Mouse (Mus musculus): Measurements from ENCODE around the gene Fam189b. TPM values are rescaled to one million over a fixed set of nuclear protein-coding genes. Genes with fewer than 3 reads are reported as not detected.

Fam189b gene
- polyA plus RNA-seq, 1 experiment from 2014 or later = 43.6 TPM

- no peak for ATAC-seq (ENCODE audit: low FRiP score, low TSS enrichment)
- Histone ChIP-seq H3K27me3 (ENCODE audit: insufficient read depth, low read length) (peaks cover 3% of the 10 kb centered on the region; the same call in 1 of the 2 replicates), H3K9me3 (ENCODE audit: low read length) (no peaks in the 10 kb centered on the region), H3K4me2 (replicated peaks; ENCODE audit: low read depth, low read length) (0 out of 2 replicates have a peak overlapping the region, but pooled peaks have one; percentile 9), H3K9ac (replicated peaks; ENCODE audit: low read length) (no peak overlapping the region), H3K27ac (ENCODE audit: low read length) (no peak overlapping the region), H3K4me1 (ENCODE audit: insufficient read depth, low read length) (peaks cover 54% of the 10 kb centered on the region), H3K4me3 (ENCODE audit: low read length) (no peak overlapping the region), H3K36me3 (ENCODE audit: insufficient read depth, low read length) (no peaks in the 10 kb centered on the region)
- WGBS = 93% methylated on average over 2 of the region's 2 CpGs
Measured at GRCm38 (mm10) chr3:89230561-89230960, 47.6 kb downstream of the Fam189b start.

- no peaks in the 10 kb centered on the region; the same call in 1 of the 2 replicates for H3K27me3 ChIP-seq (ENCODE audit: insufficient read depth, low read length)
- peak overlapping the region; percentile 9; the same call in 1 of the 2 replicates for H3K4me2 ChIP-seq (replicated peaks; ENCODE audit: low read depth, low read length)
- peak overlapping the region; percentile 4; the same call in 1 of the 2 replicates for H3K4me3 ChIP-seq (ENCODE audit: low read length)
- H3K9me3 ChIP-seq (ENCODE audit: low read length) = no peaks in the 10 kb centered on the region
- H3K9ac ChIP-seq (replicated peaks; ENCODE audit: low read length) = no peak overlapping the region
- 56% methylated on average over 7 of the region's 7 CpGs for WGBS
- H3K4me1 ChIP-seq (ENCODE audit: insufficient read depth, low read length) = peaks cover 46% of the 10 kb centered on the region
- no peak for ATAC-seq (ENCODE audit: low FRiP score, low TSS enrichment)
- no peaks in the 10 kb centered on the region for H3K36me3 ChIP-seq (ENCODE audit: insufficient read depth, low read length)
- H3K27ac ChIP-seq (ENCODE audit: low read length) = no peak overlapping the region
Measured at GRCm38 (mm10) chr3:89231345-89231744, 48.4 kb downstream of the Fam189b start.

- peak overlapping the region; percentile 4; the same call in 1 of the 2 replicates for H3K4me3 ChIP-seq (ENCODE audit: low read length)
- 76% methylated on average over 16 of the region's 16 CpGs for WGBS
- H3K4me1 ChIP-seq (ENCODE audit: insufficient read depth, low read length) = peaks cover 41% of the 10 kb centered on the region
- no peak overlapping the region for H3K9ac ChIP-seq (replicated peaks; ENCODE audit: low read length)
- peak overlapping the region; percentile 27; the same call in 1 of the 2 replicates for H3K4me2 ChIP-seq (replicated peaks; ENCODE audit: low read depth, low read length)
- no peaks in the 10 kb centered on the region; the same call in 1 of the 2 replicates for H3K27me3 ChIP-seq (ENCODE audit: insufficient read depth, low read length)
- ATAC-seq (ENCODE audit: low FRiP score, low TSS enrichment) = no peak
- no peaks in the 10 kb centered on the region for H3K9me3 ChIP-seq (ENCODE audit: low read length)
- no peak overlapping the region; the same call in 1 of the 2 replicates for H3K27ac ChIP-seq (ENCODE audit: low read length)
- H3K36me3 ChIP-seq (ENCODE audit: insufficient read depth, low read length) = no peaks in the 10 kb centered on the region
Measured at GRCm38 (mm10) chr3:89231772-89232275, 48.9 kb downstream of the Fam189b start.

DNA sequence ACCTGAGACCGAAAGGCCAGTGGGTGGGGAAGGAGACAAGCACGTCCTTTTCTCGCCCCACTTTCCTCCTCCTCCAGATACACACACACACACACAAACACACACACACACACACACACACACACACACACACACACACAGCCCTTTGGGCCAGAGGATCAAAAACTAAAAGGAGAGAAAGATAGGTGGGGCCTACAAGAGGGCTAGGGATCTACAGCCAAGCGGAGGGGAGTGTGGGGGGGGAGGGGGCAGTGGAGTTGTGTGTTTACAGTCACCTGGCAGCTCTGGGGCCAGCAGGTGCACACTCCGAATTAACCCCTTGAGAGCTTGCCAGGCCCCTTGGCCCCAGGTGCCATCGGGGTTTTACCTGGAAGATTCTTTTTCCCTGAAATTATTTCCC, 49.7 kb downstream of the Fam189b start:
- 58% methylated on average over 6 of the region's 6 CpGs for WGBS
- H3K4me3 ChIP-seq (ENCODE audit: low read length) = no peak overlapping the region
- H3K4me2 ChIP-seq (replicated peaks; ENCODE audit: low read depth, low read length) = no peak overlapping the region
- no peaks in the 10 kb centered on the region for H3K9me3 ChIP-seq (ENCODE audit: low read length)
- peak overlapping the region; percentile 83 for H3K27ac ChIP-seq (ENCODE audit: low read length)
- no peak for ATAC-seq (ENCODE audit: low FRiP score, low TSS enrichment)
- H3K9ac ChIP-seq (replicated peaks; ENCODE audit: low read length) = 0 out of 2 replicates have a peak overlapping the region, but pooled peaks have one; percentile 31
- no peaks in the 10 kb centered on the region; the same call in 1 of the 2 replicates for H3K27me3 ChIP-seq (ENCODE audit: insufficient read depth, low read length)
- 0 out of 2 replicates have a peak, but pooled peaks cover 3% of the 10 kb centered on the region for H3K36me3 ChIP-seq (ENCODE audit: insufficient read depth, low read length)
- peaks cover 34% of the 10 kb centered on the region for H3K4me1 ChIP-seq (ENCODE audit: insufficient read depth, low read length)

- peak; percentile 28 for ATAC-seq (ENCODE audit: low FRiP score, low TSS enrichment)
- Histone ChIP-seq H3K9me3 (ENCODE audit: low read length) (no peaks in the 10 kb centered on the region), H3K4me1 (ENCODE audit: insufficient read depth, low read length) (peaks cover 36% of the 10 kb centered on the region), H3K27me3 (ENCODE audit: insufficient read depth, low read length) (no peaks in the 10 kb centered on the region; the same call in 1 of the 2 replicates), H3K4me2 (replicated peaks; ENCODE audit: low read depth, low read length) (no peak overlapping the region), H3K9ac (replicated peaks; ENCODE audit: low read length) (no peak overlapping the region), H3K27ac (ENCODE audit: low read length) (peak overlapping the region; percentile 83), H3K4me3 (ENCODE audit: low read length) (no peak overlapping the region), H3K36me3 (ENCODE audit: insufficient read depth, low read length) (0 out of 2 replicates have a peak, but pooled peaks cover 3% of the 10 kb centered on the region)
- 67% methylated on average over 14 of the region's 14 CpGs for WGBS
Measured at GRCm38 (mm10) chr3:89233562-89234110, 50.7 kb downstream of the Fam189b start.

DNA sequence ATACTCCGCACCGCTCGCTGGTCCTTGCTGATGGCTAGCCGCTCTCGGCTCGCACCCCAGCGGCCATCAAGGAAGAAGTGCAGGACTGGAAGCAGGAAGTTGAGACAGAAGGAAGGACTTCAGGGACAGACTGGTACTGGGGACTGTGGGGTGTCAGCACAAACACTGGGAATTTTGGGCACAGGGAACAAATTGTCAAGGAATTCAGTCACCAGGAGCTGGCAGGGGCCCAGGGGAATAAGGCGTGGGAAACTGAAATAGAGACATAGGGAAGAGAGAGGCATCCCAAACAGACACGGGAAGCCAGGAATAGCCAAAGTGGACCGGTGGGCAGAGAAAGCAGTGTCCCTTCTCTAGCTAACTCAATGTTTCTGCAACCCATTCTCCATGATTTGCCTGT, 53.6 kb downstream of the Fam189b start:
- H3K9me3 ChIP-seq (ENCODE audit: low read length) = no peaks in the 10 kb centered on the region
- no peak overlapping the region for H3K9ac ChIP-seq (replicated peaks; ENCODE audit: low read length)
- H3K4me3 ChIP-seq (ENCODE audit: low read length) = no peak overlapping the region
- ATAC-seq (ENCODE audit: low FRiP score, low TSS enrichment) = no peak
- peaks cover 22% of the 10 kb centered on the region for H3K4me1 ChIP-seq (ENCODE audit: insufficient read depth, low read length)
- 0 out of 2 replicates have a peak, but pooled peaks cover 3% of the 10 kb centered on the region for H3K36me3 ChIP-seq (ENCODE audit: insufficient read depth, low read length)
- H3K4me2 ChIP-seq (replicated peaks; ENCODE audit: low read depth, low read length) = no peak overlapping the region
- H3K27ac ChIP-seq (ENCODE audit: low read length) = no peak overlapping the region
- 80% methylated on average over 10 of the region's 10 CpGs for WGBS
- no peaks in the 10 kb centered on the region for H3K27me3 ChIP-seq (ENCODE audit: insufficient read depth, low read length)

DNA sequence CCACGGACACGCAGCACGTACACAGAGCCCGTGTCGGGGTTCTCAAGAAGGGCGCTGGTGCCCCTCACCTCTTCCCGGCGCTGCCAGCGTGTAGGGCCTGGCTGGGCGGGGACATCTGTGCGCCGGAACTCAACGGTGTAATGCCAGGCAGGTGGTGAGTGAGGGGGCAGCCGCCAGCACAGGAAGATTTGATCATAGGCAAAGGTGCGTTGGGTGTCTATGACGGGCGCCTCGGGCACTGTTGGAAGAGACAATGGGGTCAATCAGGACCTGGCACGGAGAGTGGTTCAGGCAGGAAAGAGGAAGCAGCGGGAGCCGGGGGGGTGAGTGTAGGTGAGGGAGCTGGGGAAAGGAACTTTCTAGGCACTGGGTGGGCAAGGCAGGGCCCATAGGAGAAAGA, 54.7 kb downstream of the Fam189b start:
- Histone ChIP-seq H3K27ac (ENCODE audit: low read length) (no peak overlapping the region), H3K4me3 (ENCODE audit: low read length) (no peak overlapping the region)

DNA sequence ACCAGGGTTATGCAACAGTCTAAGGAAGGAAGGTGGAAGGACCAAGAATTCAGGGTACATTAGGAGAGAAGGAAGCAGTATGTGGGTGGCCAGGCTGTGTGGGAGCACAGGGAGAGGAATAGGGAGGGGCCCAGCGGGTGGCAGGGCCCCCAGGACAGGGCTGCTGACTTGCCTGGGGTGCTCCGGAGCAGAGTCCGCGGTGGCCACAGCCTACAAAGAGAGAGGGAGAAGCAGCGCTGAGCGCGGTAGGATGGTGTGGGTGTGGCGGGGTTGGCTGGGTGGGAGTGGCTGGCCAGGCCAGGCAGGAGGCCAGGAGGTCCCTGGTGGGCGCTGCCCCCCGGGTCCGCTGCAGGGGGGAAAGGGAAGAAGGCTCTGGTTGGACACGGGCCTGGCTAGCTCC, 55.6 kb downstream of the Fam189b start:
- 0 out of 2 replicates have a peak, but pooled peaks have one; percentile 16 for ATAC-seq (ENCODE audit: low FRiP score, low TSS enrichment)
- Histone ChIP-seq H3K27me3 (ENCODE audit: insufficient read depth, low read length) (no peaks in the 10 kb centered on the region), H3K4me3 (ENCODE audit: low read length) (no peak overlapping the region), H3K9ac (replicated peaks; ENCODE audit: low read length) (no peak overlapping the region), H3K4me2 (replicated peaks; ENCODE audit: low read depth, low read length) (no peak overlapping the region), H3K9me3 (ENCODE audit: low read length) (no peaks in the 10 kb centered on the region), H3K4me1 (ENCODE audit: insufficient read depth, low read length) (peaks cover 20% of the 10 kb centered on the region), H3K36me3 (ENCODE audit: insufficient read depth, low read length) (0 out of 2 replicates have a peak, but pooled peaks cover 3% of the 10 kb centered on the region), H3K27ac (ENCODE audit: low read length) (no peak overlapping the region)
- 54% methylated on average over 11 of the region's 12 CpGs for WGBS

More for the DNA sequence above, 54.7 kb downstream of the Fam189b start:
- Histone ChIP-seq H3K4me2 (replicated peaks; ENCODE audit: low read depth, low read length) (no peak overlapping the region), H3K4me1 (ENCODE audit: insufficient read depth, low read length) (peaks cover 19% of the 10 kb centered on the region), H3K9ac (replicated peaks; ENCODE audit: low read length) (no peak overlapping the region), H3K9me3 (ENCODE audit: low read length) (no peaks in the 10 kb centered on the region), H3K27me3 (ENCODE audit: insufficient read depth, low read length) (no peaks in the 10 kb centered on the region), H3K36me3 (ENCODE audit: insufficient read depth, low read length) (0 out of 2 replicates have a peak, but pooled peaks cover 3% of the 10 kb centered on the region)
- 93% methylated on average over 21 of the region's 21 CpGs for WGBS
- no peak for ATAC-seq (ENCODE audit: low FRiP score, low TSS enrichment)

All from kidney, embryonic 16.5 days (tissue).